Comparison of ENCODE assay signal across 14 mouse cellular contexts in genomic region chr11:118748622-118749021, GRCm38 (mm10).
DNase-seq lines count a peak whose midpoint lies in the region; ATAC-seq lines count a peak whose summit lies in the region.
"Had no signal": no experiment of that assay in that cellular context is flagged by ENCODE, and none has a peak within 500 bp of the region (broad histone marks: within the 10 kb centered on the region; RNA-seq: fewer than 3 reads in every experiment).

No protein-coding gene starts in this region.

- no peak for DNase-seq in forebrain, embryonic 11.5 days (ENCODE audit: low spot score)
- no peak for DNase-seq in neural tube, embryonic 10.5 days (ENCODE audit: extremely low spot score, low spot score)
- peak; percentile 52 to 60 for DNase-seq in cerebellum, postnatal 36 days
- no peak for DNase-seq in right cerebral cortex, adult 2 months (ENCODE audit: low spot score in 2 of 2)
- no peak for DNase-seq in left cerebral cortex, adult 18-20 months (ENCODE audit: low spot score in 2 of 2)
- DNase-seq in retina, embryonic 14.5 days (ENCODE audit: low spot score) = no peak
- DNase-seq: gastrocnemius, postnatal 14 days; lung, embryonic 14.5 days; right cerebral cortex, postnatal 25 days had no signal

- 20% methylated on average over 10 of the region's 10 CpGs for WGBS in forebrain, embryonic 15.5 days
- WGBS in forebrain, embryonic 11.5 days = 79% methylated on average over 10 of the region's 10 CpGs
- 47% methylated on average over 10 of the region's 10 CpGs for WGBS in neural tube, embryonic 13.5 days

- H3K36me3 ChIP-seq in forebrain, embryonic 15.5 days = no peaks in the 10 kb centered on the region
- no peaks in the 10 kb centered on the region for H3K36me3 ChIP-seq in forebrain, embryonic 11.5 days (ENCODE audit: control insufficient read depth, insufficient read depth, low read length)
- H3K36me3 ChIP-seq in neural tube, embryonic 13.5 days = no peaks in the 10 kb centered on the region
- H3K36me3 ChIP-seq: limb, embryonic 12.5 days had no signal

- no peak overlapping the region for H3K4me2 ChIP-seq in forebrain, embryonic 15.5 days (replicated peaks)
- H3K4me2 ChIP-seq in forebrain, embryonic 11.5 days (ENCODE audit: low read depth, low read length, severe bottlenecking) = no peak overlapping the region
- no peak overlapping the region for H3K4me2 ChIP-seq in neural tube, embryonic 13.5 days
- H3K4me2 ChIP-seq: hindbrain, embryonic 14.5 days; limb, embryonic 12.5 days; lung, embryonic 14.5 days had no signal

- H3K9ac ChIP-seq in forebrain, embryonic 15.5 days (replicated peaks) = no peak overlapping the region
- no peak overlapping the region for H3K9ac ChIP-seq in forebrain, embryonic 11.5 days (ENCODE audit: low read length)
- no peak overlapping the region for H3K9ac ChIP-seq in neural tube, embryonic 13.5 days
- H3K9ac ChIP-seq: hindbrain, embryonic 14.5 days; limb, embryonic 12.5 days; lung, embryonic 14.5 days had no signal

- H3K9me3 ChIP-seq in forebrain, embryonic 15.5 days = no peaks in the 10 kb centered on the region
- no peaks in the 10 kb centered on the region for H3K9me3 ChIP-seq in forebrain, embryonic 11.5 days (ENCODE audit: control insufficient read depth, low read length)
- H3K9me3 ChIP-seq in neural tube, embryonic 13.5 days = no peaks in the 10 kb centered on the region
- H3K9me3 ChIP-seq: limb, embryonic 12.5 days; megakaryocyte, embryonic 14.5 days had no signal

- H3K4me1 ChIP-seq in forebrain, embryonic 15.5 days = peaks cover 63% of the 10 kb centered on the region
- peaks cover 18% of the 10 kb centered on the region for H3K4me1 ChIP-seq in forebrain, embryonic 11.5 days (replicated peaks; ENCODE audit: control insufficient read depth, insufficient read depth, low read length)
- peaks cover 83% of the 10 kb centered on the region for H3K4me1 ChIP-seq in neural tube, embryonic 13.5 days (replicated peaks)

- no peak overlapping the region for H3K4me3 ChIP-seq in forebrain, embryonic 15.5 days
- no peak overlapping the region for H3K4me3 ChIP-seq in forebrain, embryonic 11.5 days (ENCODE audit: low read depth, low read length)
- no peak overlapping the region for H3K4me3 ChIP-seq in neural tube, embryonic 13.5 days
- H3K4me3 ChIP-seq: limb, embryonic 12.5 days; megakaryocyte, embryonic 14.5 days had no signal

- ATAC-seq in forebrain, embryonic 15.5 days (replicated peaks) = no peak
- ATAC-seq in forebrain, embryonic 11.5 days (replicated peaks; ENCODE audit: low FRiP score) = no peak
- ATAC-seq in neural tube, embryonic 13.5 days (ENCODE audit: low read depth) = no peak

- no peaks in the 10 kb centered on the region for H3K27me3 ChIP-seq in forebrain, embryonic 15.5 days
- no peaks in the 10 kb centered on the region for H3K27me3 ChIP-seq in forebrain, embryonic 11.5 days (ENCODE audit: control insufficient read depth, insufficient read depth, low read length)
- H3K27me3 ChIP-seq in neural tube, embryonic 13.5 days = no peaks in the 10 kb centered on the region

- peak overlapping the region; percentile 38; the same call in 1 of the 2 replicates for H3K27ac ChIP-seq in forebrain, embryonic 15.5 days (replicated peaks)
- no peak overlapping the region for H3K27ac ChIP-seq in forebrain, embryonic 11.5 days (ENCODE audit: low read depth, low read length)
- peak overlapping the region; percentile 38; the same call in 1 of the 2 replicates for H3K27ac ChIP-seq in neural tube, embryonic 13.5 days (replicated peaks)
- H3K27ac ChIP-seq: hindbrain, embryonic 14.5 days; limb, embryonic 12.5 days had no signal

Comparison
In these comparisons a context has a peak if more than half of its experiments do, and no peak if none do; other contexts are left out.
1. DNase-seq: peak in cerebellum, postnatal 36 days (2 of 2); none in forebrain, embryonic 11.5 days (single experiment), neural tube, embryonic 10.5 days (single experiment), right cerebral cortex, adult 2 months (0 of 2), left cerebral cortex, adult 18-20 months (0 of 2) and retina, embryonic 14.5 days (single experiment).